Mouse (Mus musculus) forebrain, postnatal 0 days (tissue): ENCODE measurements around the gene Tnfsfm13. TPM values are rescaled to one million over a fixed set of nuclear protein-coding genes. Genes with fewer than 3 reads are reported as not detected.

ENCODE experiments used
- ATAC-seq: fragments of 200-750 bp; cut with Nextera tagmentation; 2 replicates; pipeline ENCODE4 v1.8.0; 2017; ENCODE audit warnings: mild to moderate bottlenecking, moderate library complexity
- DNase-seq: peaks from one replicate; pipeline ENCODE4 v3.0.0-alpha.2; 2015
- H3K27ac ChIP-seq: fragments of 300-500 bp; sonication (generic); 2 replicates; pipeline ENCODE4 v1.5.1; 2014; ENCODE audit warnings: low read depth, mild to moderate bottlenecking, antibody characterized with exemption, low read length, moderate library complexity, mixed read lengths
- H3K27me3 ChIP-seq: fragments of 300-500 bp; sonication (generic); 2 replicates; pipeline ENCODE4 v1.6.1; 2014; ENCODE audit warnings: mild to moderate bottlenecking, low read length, mixed read lengths; ENCODE audit not compliant: insufficient read depth
- H3K36me3 ChIP-seq: fragments of 300-500 bp; sonication (generic); 2 replicates; pipeline ENCODE4 v1.6.1; 2014; ENCODE audit warnings: mild to moderate bottlenecking, moderate library complexity; ENCODE audit not compliant: insufficient read depth
- H3K4me1 ChIP-seq: fragments of 300-500 bp; sonication (generic); 2 replicates; pipeline ENCODE4 v1.6.1; 2014; ENCODE audit warnings: antibody characterized with exemption; ENCODE audit not compliant: insufficient read depth
- H3K4me2 ChIP-seq: fragments of 300-500 bp; sonication (generic); 2 replicates; pipeline ENCODE4 v1.6.1; 2014; ENCODE audit warnings: low read depth, mild to moderate bottlenecking, moderate library complexity
- H3K4me3 ChIP-seq: fragments of 300-500 bp; sonication (generic); 2 replicates; pipeline ENCODE4 v1.5.1; 2014; ENCODE audit warnings: low read depth, low read length, mixed read lengths
- H3K9ac ChIP-seq: fragments of 300-500 bp; sonication (generic); 2 replicates; pipeline ENCODE4 v1.6.1; 2014; ENCODE audit warnings: mild to moderate bottlenecking
- H3K9me3 ChIP-seq: fragments of 300-500 bp; sonication (generic); 2 replicates; pipeline ENCODE4 v1.6.1; 2016; ENCODE audit warnings: low read length
- CTCF ChIP-seq: sonication (generic); IDR thresholded peaks from 2 replicates; pipeline ENCODE4 v1.5.1; 2016; ENCODE audit warnings: antibody characterized with exemption, control low read depth, low read depth
- WGBS: fragments of 180-500 bp; shearing (Covaris S2); extraction: QIAGEN DNeasy Blood & Tissue Kit; methylation state at CpG from one replicate; pipeline ENCODE4 v1.1.7; 2014; 5-methylcytosine and 5-hydroxymethylcytosine counted together
- polyA plus RNA-seq: library from polyadenylated mRNA; unstranded; fragments of >200 nt; fragmentation: Nextera tagmentation; extraction: Ambion mirVana; gene quantifications from 2 replicates; pipeline ENCODE4 v1.2.1, GENCODE M21; 2015
- total RNA-seq: library from RNA; depleted of rRNA; stranded (reverse); fragments of >200 nt; gene quantifications from 2 replicates; pipeline ENCODE4 v1.2.3, GENCODE M21; 2014

Tnfsfm13 gene
- total and polyA plus RNA-seq, 2 experiments from 2014 or later: 0.95 to 2.1 TPM

DNA sequence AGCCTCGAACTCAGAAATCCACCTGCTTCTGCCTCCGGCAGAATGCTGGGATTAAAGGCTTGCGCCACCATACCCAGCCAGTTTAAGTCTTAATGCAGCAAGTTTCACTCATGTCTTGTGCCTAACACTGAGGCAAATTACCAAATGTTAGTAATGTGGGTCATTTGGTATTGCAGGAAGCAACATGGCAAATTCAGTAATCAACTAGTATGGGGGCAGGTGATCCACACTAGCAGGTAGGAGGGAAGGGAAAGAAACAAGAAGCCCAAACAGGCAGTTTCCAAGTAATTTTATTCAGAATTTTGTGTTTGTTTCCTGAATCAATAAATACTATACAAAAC lies 29.3 kb downstream of the Tnfsfm13 start:
- H3K9me3 ChIP-seq: no peaks in the 10 kb centered on the region
- no peak overlapping the region for H3K4me3 ChIP-seq
- WGBS: 79% methylated on average over 3 of the region's 3 CpGs
- DNase-seq (no peak), ATAC-seq (no peak)
- no peak for TF ChIP-seq CTCF
- H3K27ac ChIP-seq: no peak overlapping the region
- no peak overlapping the region for H3K4me2 ChIP-seq
- peaks cover 62% of the 10 kb centered on the region for H3K36me3 ChIP-seq
- H3K4me1 ChIP-seq: peaks cover 13% of the 10 kb centered on the region
- H3K9ac ChIP-seq: no peak overlapping the region
- H3K27me3 ChIP-seq: no peaks in the 10 kb centered on the region

DNA sequence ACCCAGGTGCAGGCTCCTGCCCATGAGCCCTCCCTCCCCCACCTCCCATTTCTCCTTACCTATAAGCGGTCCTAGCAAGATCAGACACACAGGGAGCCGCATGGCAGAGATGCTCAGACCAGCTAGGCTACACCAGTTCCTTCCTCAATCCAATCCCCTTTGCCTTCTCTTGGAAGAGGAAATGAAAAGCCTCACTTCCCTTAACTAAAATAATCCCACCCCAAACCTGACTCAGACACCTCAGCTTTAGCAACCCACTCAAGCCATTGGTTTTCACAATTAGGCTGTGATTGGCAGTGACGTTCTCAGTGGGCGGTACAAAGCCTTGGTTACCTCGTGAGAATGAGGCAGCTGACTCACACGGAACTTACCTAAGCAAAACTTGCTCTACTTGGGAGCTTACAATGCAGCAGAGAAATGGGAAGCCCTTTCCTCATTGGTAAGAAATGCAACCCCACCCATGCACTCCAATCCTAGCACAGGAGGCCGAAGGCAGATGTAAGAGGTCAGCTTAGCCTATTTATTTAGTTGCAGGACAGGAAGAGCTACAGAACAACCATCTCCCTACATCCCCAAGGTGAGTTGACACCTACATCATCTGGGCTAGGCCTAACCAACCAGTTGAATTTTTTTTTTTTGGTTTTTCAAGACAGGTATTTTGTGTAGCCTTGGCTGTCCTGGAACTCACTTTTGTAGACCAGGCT lies 29.8 kb downstream of the Tnfsfm13 start, which contains the start of gene Cd68:
Gene Cd68 (minus strand): TSS at position 193 of the 704 bp plus-strand sequence.
- TF ChIP-seq CTCF: no peak
- H3K9ac ChIP-seq: 0 out of 2 replicates have a peak within 1 kb of the TSS, but pooled peaks have one; percentile 14
- WGBS: 30% methylated on average over 7 of the region's 7 CpGs
- ATAC-seq (no peak), DNase-seq (peak; percentile 59)
- no peaks in the 10 kb centered on the region for H3K9me3 ChIP-seq
- H3K27me3 ChIP-seq: no peaks in the 10 kb centered on the region
- H3K36me3 ChIP-seq: peaks cover 62% of the 10 kb centered on the region
- H3K4me2 ChIP-seq: no peak within 1 kb of the TSS
- H3K4me3 ChIP-seq: no peak within 1 kb of the TSS
- H3K27ac ChIP-seq: peak within 1 kb of the TSS; percentile 21; the same call in 1 of the 2 replicates
- peaks cover 16% of the 10 kb centered on the region for H3K4me1 ChIP-seq

DNA sequence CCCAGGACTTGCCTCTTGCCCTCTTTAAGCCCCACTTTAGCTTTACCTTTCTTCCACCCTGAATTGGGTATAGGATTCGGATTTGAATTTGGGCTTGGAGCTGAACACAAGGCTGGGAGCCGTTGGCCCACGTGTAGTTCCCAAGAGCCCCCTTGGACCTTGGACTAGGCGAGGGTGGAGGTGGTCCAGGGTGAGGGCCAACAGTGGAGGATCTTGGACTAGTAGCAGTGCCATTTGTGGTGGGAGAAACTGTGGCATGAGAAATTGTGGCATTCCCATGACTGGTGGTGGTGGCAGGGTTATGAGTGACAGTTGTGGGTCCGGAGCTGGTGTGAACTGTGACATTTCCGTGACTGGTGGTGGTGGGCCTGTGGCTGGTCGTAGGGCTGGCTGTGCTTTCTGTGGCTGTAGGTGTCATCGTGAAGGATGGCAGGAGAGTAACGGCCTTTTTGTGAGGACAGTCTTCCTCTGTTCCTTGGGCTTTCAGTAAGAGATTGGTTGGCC lies 30.4 kb downstream of the Tnfsfm13 start:
- Histone ChIP-seq H3K27ac (peak overlapping the region; percentile 21; the same call in 1 of the 2 replicates), H3K27me3 (no peaks in the 10 kb centered on the region), H3K4me3 (no peak overlapping the region), H3K9me3 (no peaks in the 10 kb centered on the region), H3K9ac (no peak overlapping the region), H3K36me3 (peaks cover 62% of the 10 kb centered on the region), H3K4me2 (no peak overlapping the region), H3K4me1 (peaks cover 15% of the 10 kb centered on the region)
- 75% methylated on average over 9 of the region's 9 CpGs for WGBS
- no peak for TF ChIP-seq CTCF
- no peak for ATAC-seq
- no peak for DNase-seq

DNA sequence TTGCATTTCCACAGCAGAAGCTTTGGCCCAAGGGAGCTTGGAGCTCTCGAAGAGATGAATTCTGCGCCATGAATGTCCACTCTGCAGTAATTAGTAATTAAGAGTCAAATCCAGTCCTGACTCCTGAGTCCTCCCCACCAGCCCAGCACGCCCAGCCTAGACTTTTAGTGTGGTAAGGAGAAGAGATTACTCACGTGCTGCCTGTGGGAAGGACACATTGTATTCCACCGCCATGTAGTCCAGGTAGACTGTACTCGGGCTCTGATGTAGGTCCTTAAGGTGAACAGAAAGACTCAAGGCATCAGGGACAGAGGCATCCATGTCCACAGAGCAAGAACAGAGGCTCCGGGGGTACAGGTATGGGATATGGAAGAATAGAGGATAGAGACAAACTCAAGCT lies 31.1 kb downstream of the Tnfsfm13 start:
- WGBS: 95% methylated on average over 7 of the region's 7 CpGs
- no peak for TF ChIP-seq CTCF
- Histone ChIP-seq H3K4me3 (no peak overlapping the region), H3K4me2 (no peak overlapping the region), H3K27ac (no peak overlapping the region), H3K27me3 (no peaks in the 10 kb centered on the region), H3K9ac (no peak overlapping the region), H3K9me3 (no peaks in the 10 kb centered on the region), H3K4me1 (peaks cover 8% of the 10 kb centered on the region), H3K36me3 (peaks cover 59% of the 10 kb centered on the region)
- no peak for DNase-seq
- ATAC-seq: no peak

DNA sequence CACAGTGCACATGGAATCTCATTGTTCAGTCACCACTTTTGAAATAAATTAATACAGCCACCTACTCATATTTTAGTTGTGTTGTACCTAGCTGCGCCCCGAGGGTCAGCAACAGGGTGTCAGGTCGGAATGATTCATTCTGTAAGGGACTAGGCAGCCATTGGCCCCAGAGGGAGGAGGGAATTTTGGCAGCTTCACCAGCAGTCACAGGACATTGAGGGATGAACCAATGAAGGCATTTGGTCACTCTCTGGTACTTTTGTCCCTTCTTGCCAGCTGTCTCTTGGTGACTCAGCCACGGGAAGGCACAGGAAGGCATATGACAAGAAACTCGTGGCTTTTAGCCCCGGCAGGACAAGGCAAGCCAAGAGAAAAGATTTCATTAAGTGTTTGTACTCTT lies 32.1 kb downstream of the Tnfsfm13 start:
- ATAC-seq (no peak), DNase-seq (no peak)
- 78% methylated on average over 6 of the region's 6 CpGs for WGBS
- no peak overlapping the region for H3K4me3 ChIP-seq
- H3K9me3 ChIP-seq: no peaks in the 10 kb centered on the region
- peaks cover 4% of the 10 kb centered on the region for H3K4me1 ChIP-seq
- H3K27ac ChIP-seq: peak overlapping the region; percentile 97; the same call in 1 of the 2 replicates
- H3K27me3 ChIP-seq: no peaks in the 10 kb centered on the region
- peaks cover 52% of the 10 kb centered on the region for H3K36me3 ChIP-seq
- no peak overlapping the region for H3K9ac ChIP-seq
- no peak for TF ChIP-seq CTCF
- no peak overlapping the region for H3K4me2 ChIP-seq

DNA sequence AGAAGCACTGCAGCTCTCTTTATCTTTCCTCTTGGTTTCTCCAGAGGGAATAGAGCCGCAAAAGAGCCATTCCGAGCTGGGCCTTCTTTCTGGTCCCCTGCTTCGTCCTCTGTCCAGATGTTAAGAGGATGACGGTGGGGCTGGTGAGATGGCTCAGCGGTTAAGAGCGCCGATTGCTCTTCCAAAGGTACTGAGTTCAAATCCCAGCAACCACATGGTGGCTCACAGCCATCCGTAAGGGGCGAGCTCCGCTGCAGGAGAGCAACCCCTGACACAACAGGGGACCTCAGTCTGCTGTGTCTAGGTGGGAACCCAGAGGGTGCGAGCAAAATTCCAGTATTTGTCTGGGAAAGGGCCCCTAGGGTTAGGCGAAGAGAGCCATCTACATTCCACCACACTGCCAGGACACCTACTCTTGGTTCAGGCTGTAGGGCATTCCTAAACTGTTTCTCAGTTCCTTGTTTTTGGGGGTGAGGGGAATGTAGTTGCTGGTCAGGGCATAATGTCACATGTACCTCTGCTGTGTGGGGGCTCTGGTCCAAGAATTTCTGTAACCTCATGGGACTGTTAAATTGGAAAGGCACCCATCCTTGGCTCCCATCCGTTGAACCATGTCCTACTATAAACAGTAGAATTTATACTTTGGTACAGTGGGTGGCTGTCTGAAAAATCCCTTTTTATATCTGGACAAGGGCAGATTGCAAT lies 32.8 kb downstream of the Tnfsfm13 start:
- WGBS: 70% methylated on average over 13 of the region's 13 CpGs
- no peaks in the 10 kb centered on the region for H3K27me3 ChIP-seq
- H3K4me1 ChIP-seq: peaks cover 4% of the 10 kb centered on the region
- no peaks in the 10 kb centered on the region for H3K9me3 ChIP-seq
- peak overlapping the region; percentile 48 for H3K4me2 ChIP-seq
- peak overlapping the region; percentile 55 for H3K4me3 ChIP-seq
- peak overlapping the region; percentile 70 for H3K9ac ChIP-seq
- ATAC-seq (no peak), DNase-seq (no peak)
- no peak for TF ChIP-seq CTCF
- H3K27ac ChIP-seq: peak overlapping the region; percentile 97
- H3K36me3 ChIP-seq: peaks cover 52% of the 10 kb centered on the region
